Mouse (Mus musculus) kidney, postnatal 0 days (tissue): ENCODE data around the gene Lix1l. TPM values are rescaled to one million over a fixed set of nuclear protein-coding genes. Genes with fewer than 3 reads are reported as not detected.
A peak's percentile ranks its signal among the peaks of the same experiment; 100 is the strongest.

Experiments used
- ATAC-seq: fragments of 200-750 bp; cut with Nextera tagmentation; replicated peaks from 2 replicates; pipeline ENCODE4 v1.8.0; 2017; ENCODE audit warnings: low read depth, moderate number of reproducible peaks, moderate TSS enrichment, moderate library complexity; ENCODE audit not compliant: low FRiP score
- DNase-seq: peaks from one replicate; pipeline ENCODE4 v3.0.0-alpha.2; 2016; ENCODE audit warnings: low spot score
- H3K27ac ChIP-seq: fragments of 300-500 bp; sonication (generic); 2 replicates; pipeline ENCODE4 v1.5.1; 2014; ENCODE audit warnings: mild to moderate bottlenecking
- H3K27me3 ChIP-seq: fragments of 300-500 bp; sonication (generic); 2 replicates; pipeline ENCODE4 v1.6.1; 2014; ENCODE audit warnings: low read length, mixed read lengths; ENCODE audit not compliant: insufficient read depth
- H3K36me3 ChIP-seq: fragments of 300-500 bp; sonication (generic); 2 replicates; pipeline ENCODE4 v1.6.1; 2014; ENCODE audit warnings: low read length, mixed read lengths; ENCODE audit not compliant: insufficient read depth
- H3K4me1 ChIP-seq: fragments of 300-500 bp; sonication (generic); replicated peaks from 2 replicates; pipeline ENCODE4 v1.6.1; 2014; ENCODE audit warnings: antibody characterized with exemption, low read length, mixed read lengths; ENCODE audit not compliant: insufficient read depth
- H3K4me2 ChIP-seq: fragments of 300-500 bp; sonication (generic); 2 replicates; pipeline ENCODE4 v1.6.1; 2014; ENCODE audit warnings: mild to moderate bottlenecking, low read length, moderate library complexity, mixed read lengths
- H3K4me3 ChIP-seq: fragments of 300-500 bp; sonication (generic); replicated peaks from 2 replicates; pipeline ENCODE4 v1.5.1; 2014; ENCODE audit warnings: low read depth, low read length
- H3K9ac ChIP-seq: fragments of 300-500 bp; sonication (generic); 2 replicates; pipeline ENCODE4 v1.6.1; 2014; ENCODE audit warnings: low read depth, low read length
- H3K9me3 ChIP-seq: fragments of 300-500 bp; sonication (generic); replicated peaks from 2 replicates; pipeline ENCODE4 v1.6.1; 2016; ENCODE audit warnings: low read length, inconsistent platforms, mixed read lengths
- CTCF ChIP-seq: IDR thresholded peaks from 2 replicates; pipeline ENCODE4 v1.5.1; 2016; ENCODE audit warnings: antibody characterized with exemption, low read depth, mild to moderate bottlenecking, moderate library complexity
- WGBS: fragments of 180-500 bp; shearing (Covaris S2); extraction: QIAGEN DNeasy Blood & Tissue Kit; methylation state at CpG from one replicate; pipeline ENCODE4 v1.1.7; 2014; 5-methylcytosine and 5-hydroxymethylcytosine counted together
- polyA plus RNA-seq: library from polyadenylated mRNA; unstranded; fragments of >200 nt; fragmentation: Nextera tagmentation; extraction: Ambion mirVana; gene quantifications from 2 replicates; pipeline ENCODE4 v1.2.1, GENCODE M21; 2015

The Lix1l gene
- polyA plus RNA-seq, 1 experiment from 2014 or later, result 4.9 TPM

DNA sequence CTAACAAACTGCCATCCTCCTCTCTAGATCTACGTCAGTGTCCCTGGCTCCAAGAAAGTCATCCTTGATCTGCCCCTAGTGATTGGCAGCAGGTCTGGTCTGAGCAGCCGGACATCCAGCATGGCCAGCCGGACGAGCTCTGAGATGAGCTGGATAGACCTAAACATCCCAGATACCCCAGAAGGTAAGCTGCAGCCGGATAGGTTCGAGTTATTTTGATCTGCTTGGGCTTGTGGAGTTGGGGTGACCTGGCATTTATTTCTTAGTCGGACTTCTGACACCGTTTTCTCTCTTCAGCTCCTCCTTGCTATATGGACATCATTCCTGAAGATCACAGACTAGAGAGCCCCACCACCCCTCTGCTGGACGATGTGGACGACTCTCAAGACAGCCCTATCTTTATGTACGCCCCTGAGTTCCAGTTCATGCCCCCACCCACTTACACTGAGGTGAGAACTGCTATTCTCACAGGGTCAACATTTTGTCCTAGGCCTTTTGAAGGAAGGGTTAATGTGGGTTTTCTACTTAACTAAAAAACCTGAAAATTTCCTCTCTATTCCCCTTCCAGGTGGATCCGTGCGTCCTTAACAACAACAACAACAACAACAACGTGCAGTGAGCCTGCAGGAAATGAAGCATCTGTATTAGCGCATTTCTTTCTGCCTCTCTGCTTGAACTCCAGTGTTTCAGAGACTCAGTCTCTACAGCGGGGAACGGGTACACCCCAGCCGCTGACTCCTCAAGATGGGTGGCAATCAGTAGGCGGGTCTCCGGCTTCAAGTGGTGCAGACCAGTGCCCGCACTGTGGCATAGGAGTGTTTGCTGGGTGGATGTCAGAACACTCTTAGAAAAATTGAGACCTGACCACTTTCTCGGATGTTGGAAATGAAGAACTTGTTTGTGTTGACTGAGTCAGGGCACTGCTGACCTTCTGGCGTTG is 40.8 kb upstream of the Lix1l start:
- WGBS, result 42% methylated on average over 23 of the region's 23 CpGs
- Histone ChIP-seq H3K27me3 (no peaks in the 10 kb centered on the region), H3K9ac (peak overlapping the region; percentile 96), H3K4me3 (peak overlapping the region; percentile 76), H3K4me2 (peak overlapping the region; percentile 80), H3K9me3 (no peaks in the 10 kb centered on the region), H3K4me1 (peaks cover 20% of the 10 kb centered on the region), H3K36me3 (peaks cover 21% of the 10 kb centered on the region), H3K27ac (peak overlapping the region; percentile 56; the same call in 1 of the 2 replicates)
- ATAC-seq, result no peak
- TF ChIP-seq CTCF, result no peak
- no peak for DNase-seq

GRCm38 (mm10) chr3:96560881-96561668 is 39.9 kb upstream of the Lix1l start:
- WGBS, result 60% methylated on average over 9 of the region's 9 CpGs
- peak overlapping the region; percentile 80 for H3K4me2 ChIP-seq

DNA sequence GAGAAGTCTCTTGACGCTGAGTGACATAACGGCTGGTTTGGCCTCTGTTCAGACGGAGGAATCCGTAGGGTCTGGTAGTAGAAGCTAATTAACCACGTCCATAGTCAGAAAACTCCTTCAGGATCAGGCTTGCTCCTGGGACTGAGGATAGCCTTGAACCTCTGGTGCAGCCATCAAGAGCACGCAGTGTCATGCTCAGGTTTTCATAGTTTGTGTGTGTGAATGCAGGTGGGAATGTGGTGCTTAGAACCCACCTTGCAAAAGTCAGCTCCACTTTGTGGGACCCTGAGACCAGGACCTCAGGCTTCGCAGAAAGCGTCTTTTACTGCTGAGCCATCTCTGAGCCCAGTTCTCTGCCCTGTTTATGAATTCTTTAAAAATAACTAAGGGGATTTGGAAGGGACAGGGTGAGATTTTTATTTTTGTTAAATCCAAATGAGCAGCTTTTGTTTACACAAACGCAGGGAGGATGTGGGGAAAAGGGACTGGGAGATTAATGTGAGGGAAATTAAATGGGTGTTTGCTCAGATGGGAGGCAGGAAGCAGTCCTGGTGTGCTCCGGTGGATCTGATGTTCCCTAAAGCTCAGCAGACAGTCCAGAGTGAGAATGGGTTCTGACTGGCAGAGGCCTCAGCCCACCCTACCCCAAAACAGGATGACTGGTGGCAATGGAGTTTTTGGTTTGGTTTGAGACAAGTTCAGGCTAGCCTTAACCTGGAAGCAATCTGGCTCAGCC is 38.8 kb upstream of the Lix1l start:
- peak overlapping the region; percentile 96 for H3K9ac ChIP-seq
- peak overlapping the region; percentile 76; the same call in 1 of the 2 replicates for H3K4me3 ChIP-seq
- H3K9me3 ChIP-seq, result no peaks in the 10 kb centered on the region
- peak overlapping the region; percentile 80 for H3K4me2 ChIP-seq
- ATAC-seq (no peak), DNase-seq (peak; percentile 78)
- TF ChIP-seq CTCF, result no peak
- H3K27ac ChIP-seq, result peak overlapping the region; percentile 77
- H3K27me3 ChIP-seq, result no peaks in the 10 kb centered on the region
- 28% methylated on average over 10 of the region's 10 CpGs for WGBS
- peaks cover 16% of the 10 kb centered on the region for H3K4me1 ChIP-seq
- H3K36me3 ChIP-seq, result peaks cover 21% of the 10 kb centered on the region

More at GRCm38 (mm10) chr3:96560881-96561668, 39.9 kb upstream of the Lix1l start:
- H3K4me3 ChIP-seq, result peak overlapping the region; percentile 76
- H3K36me3 ChIP-seq, result peaks cover 21% of the 10 kb centered on the region
- peak overlapping the region; percentile 96 for H3K9ac ChIP-seq
- ATAC-seq (no peak), DNase-seq (no peak)
- H3K27ac ChIP-seq, result peak overlapping the region; percentile 77
- no peaks in the 10 kb centered on the region for H3K9me3 ChIP-seq
- no peak for TF ChIP-seq CTCF
- no peaks in the 10 kb centered on the region for H3K27me3 ChIP-seq
- H3K4me1 ChIP-seq, result peaks cover 16% of the 10 kb centered on the region

GRCm38 (mm10) chr3:96563267-96563666 is 37.7 kb upstream of the Lix1l start:
- Histone ChIP-seq H3K36me3 (peaks cover 21% of the 10 kb centered on the region), H3K9me3 (no peaks in the 10 kb centered on the region), H3K4me1 (peaks cover 16% of the 10 kb centered on the region), H3K27me3 (no peaks in the 10 kb centered on the region), H3K4me2 (no peak overlapping the region), H3K4me3 (no peak overlapping the region), H3K27ac (peak overlapping the region; percentile 86; the same call in 1 of the 2 replicates), H3K9ac (no peak overlapping the region)
- DNase-seq (no peak), ATAC-seq (no peak)
- 92% methylated on average over 8 of the region's 8 CpGs for WGBS
- TF ChIP-seq CTCF, result no peak

- no peak overlapping the region for H3K4me3 ChIP-seq
- WGBS, result 26% methylated on average over 10 of the region's 10 CpGs
- ATAC-seq (peak; percentile 30; the same call in 1 of the 2 replicates), DNase-seq (peak; percentile 59)
- H3K4me2 ChIP-seq, result peak overlapping the region; percentile 4; the same call in 1 of the 2 replicates
- no peak for TF ChIP-seq CTCF
- H3K9ac ChIP-seq, result no peak overlapping the region
- peak overlapping the region; percentile 86 for H3K27ac ChIP-seq
- no peaks in the 10 kb centered on the region for H3K27me3 ChIP-seq
- no peaks in the 10 kb centered on the region for H3K9me3 ChIP-seq
- peaks cover 21% of the 10 kb centered on the region for H3K36me3 ChIP-seq
- H3K4me1 ChIP-seq, result peaks cover 16% of the 10 kb centered on the region
Measured at GRCm38 (mm10) chr3:96563911-96564632, 36.9 kb upstream of the Lix1l start.
